Comparison of ENCODE assay signal across 10 mouse cellular contexts in genomic region chr5:146294834-146295233, GRCm38 (mm10).
"Had no signal": no experiment of that assay in that cellular context is flagged by ENCODE, and none has a peak within 500 bp of the region (broad histone marks: within the 10 kb centered on the region; RNA-seq: fewer than 3 reads in every experiment).

No protein-coding gene starts in this region.

- H3K9me3 ChIP-seq: liver, embryonic 13.5 days; megakaryocyte, embryonic 14.5 days; midbrain, embryonic 10.5 days; midbrain, embryonic 13.5 days had no signal

- H3K4me2 ChIP-seq: liver, embryonic 13.5 days; midbrain, embryonic 13.5 days had no signal

- ATAC-seq: intestine, postnatal 0 days; midbrain, embryonic 13.5 days had no signal

- H3K4me3 ChIP-seq: liver, embryonic 13.5 days; megakaryocyte, embryonic 14.5 days; midbrain, embryonic 10.5 days; midbrain, embryonic 13.5 days had no signal

- H3K27me3 ChIP-seq: liver, embryonic 13.5 days; megakaryocyte, embryonic 14.5 days; midbrain, embryonic 13.5 days had no signal

- DNase-seq: kidney, adult 2 months; kidney, postnatal 10 days; kidney, postnatal 4 days; liver, embryonic 13.5 days; thymus, adult 18-20 months; thymus, postnatal 36 days had no signal

- H3K4me1 ChIP-seq: midbrain, embryonic 10.5 days; midbrain, embryonic 13.5 days had no signal

- H3K27ac ChIP-seq: midbrain, embryonic 10.5 days; midbrain, embryonic 13.5 days had no signal

- H3K9ac ChIP-seq: liver, embryonic 13.5 days; midbrain, embryonic 13.5 days had no signal
